Mouse (Mus musculus): Measurements from ENCODE around the gene Arhgef15. TPM values are rescaled to one million over a fixed set of nuclear protein-coding genes. Genes with fewer than 3 reads are reported as not detected.

Gene Arhgef15
- polyA plus RNA-seq, 1 experiment, result 1.4 TPM

GRCm38 (mm10) chr11:68933885-68934507, 23.3 kb downstream of the Arhgef15 start:
- H3K27ac ChIP-seq (ENCODE audit: insufficient read depth, low read length), result no peak overlapping the region
- no peak overlapping the region for H3K4me3 ChIP-seq (ENCODE audit: insufficient read depth, low read length)
- H3K4me1 ChIP-seq (ENCODE audit: control insufficient read depth, insufficient read depth, low read length), result no peaks in the 10 kb centered on the region
- TF ChIP-seq POLR2A (IDR thresholded peaks at IDR 0.05; ENCODE audit: low read depth, low read length) (no peak), CTCF (IDR thresholded peaks at IDR 0.05; ENCODE audit: borderline replicate concordance, insufficient read depth, low read length) (no peak)

DNA sequence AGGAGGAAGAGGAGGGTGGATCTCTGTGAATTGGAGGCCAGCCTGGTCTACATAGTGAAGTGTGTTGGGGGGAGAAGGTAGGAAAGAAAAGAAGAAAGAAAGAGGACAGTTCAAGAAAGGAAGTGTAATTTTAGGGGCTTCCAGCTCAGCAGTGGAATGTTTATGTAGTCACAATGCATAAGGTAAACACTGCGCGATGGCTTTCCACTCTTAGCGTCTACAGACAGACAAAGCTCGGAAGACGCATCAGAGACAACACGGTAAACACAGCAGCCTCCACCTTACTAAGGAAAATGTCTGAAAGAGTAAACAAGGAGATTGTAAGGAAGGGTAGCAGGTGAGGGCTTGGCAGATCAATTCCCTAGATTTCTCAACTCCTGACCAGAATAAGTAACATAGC, 27.3 kb downstream of the Arhgef15 start:
- Histone ChIP-seq H3K4me1 (ENCODE audit: control insufficient read depth, insufficient read depth, low read length) (no peaks in the 10 kb centered on the region), H3K27ac (ENCODE audit: insufficient read depth, low read length) (no peak overlapping the region), H3K4me3 (ENCODE audit: insufficient read depth, low read length) (no peak overlapping the region)
- TF ChIP-seq POLR2A (IDR thresholded peaks at IDR 0.05; ENCODE audit: low read depth, low read length), result no peak
- TF ChIP-seq CTCF (IDR thresholded peaks at IDR 0.05; ENCODE audit: borderline replicate concordance, insufficient read depth, low read length), result no peak

DNA sequence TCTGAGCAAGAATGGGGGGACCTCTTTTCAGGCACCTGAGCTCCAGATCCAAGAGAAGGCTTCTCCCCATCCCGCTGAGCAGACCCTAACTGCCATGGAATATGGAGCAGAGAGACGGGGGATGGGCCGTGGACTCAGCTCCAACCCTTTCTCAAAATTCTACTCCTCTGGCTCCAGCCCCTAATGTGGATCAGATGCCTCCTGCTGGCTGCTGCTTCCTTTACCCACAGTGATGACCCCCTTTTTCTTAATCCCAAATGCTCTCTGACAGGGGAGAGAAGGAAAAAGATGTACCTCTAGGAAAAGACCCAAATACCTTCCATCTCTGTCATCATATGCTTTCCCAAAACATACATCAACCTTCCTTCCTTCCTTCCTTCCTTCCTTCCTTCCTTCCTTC, 30.3 kb downstream of the Arhgef15 start, which contains the start of gene Odf4:
Gene Odf4, minus strand, starts transcription at position 101 of the 400 bp plus-strand sequence.
- Histone ChIP-seq H3K4me1 (ENCODE audit: control insufficient read depth, insufficient read depth, low read length) (no peaks in the 10 kb centered on the region), H3K27ac (ENCODE audit: insufficient read depth, low read length) (no peak within 1 kb of the TSS), H3K4me3 (ENCODE audit: insufficient read depth, low read length) (no peak within 1 kb of the TSS)
- TF ChIP-seq POLR2A (IDR thresholded peaks at IDR 0.05; ENCODE audit: low read depth, low read length) (no peak), CTCF (IDR thresholded peaks at IDR 0.05; ENCODE audit: borderline replicate concordance, insufficient read depth, low read length) (no peak)

- TF ChIP-seq CTCF (IDR thresholded peaks at IDR 0.05; ENCODE audit: borderline replicate concordance, insufficient read depth, low read length), result no peak
- no peak for TF ChIP-seq POLR2A (IDR thresholded peaks at IDR 0.05; ENCODE audit: low read depth, low read length)
- H3K27ac ChIP-seq (ENCODE audit: insufficient read depth, low read length), result no peak overlapping the region
- no peak overlapping the region for H3K4me3 ChIP-seq (ENCODE audit: insufficient read depth, low read length)
- no peaks in the 10 kb centered on the region for H3K4me1 ChIP-seq (ENCODE audit: control insufficient read depth, insufficient read depth, low read length)
These were observed 32.5 kb downstream of the Arhgef15 start for GRCm38 (mm10) chr11:68924749-68925148.

DNA sequence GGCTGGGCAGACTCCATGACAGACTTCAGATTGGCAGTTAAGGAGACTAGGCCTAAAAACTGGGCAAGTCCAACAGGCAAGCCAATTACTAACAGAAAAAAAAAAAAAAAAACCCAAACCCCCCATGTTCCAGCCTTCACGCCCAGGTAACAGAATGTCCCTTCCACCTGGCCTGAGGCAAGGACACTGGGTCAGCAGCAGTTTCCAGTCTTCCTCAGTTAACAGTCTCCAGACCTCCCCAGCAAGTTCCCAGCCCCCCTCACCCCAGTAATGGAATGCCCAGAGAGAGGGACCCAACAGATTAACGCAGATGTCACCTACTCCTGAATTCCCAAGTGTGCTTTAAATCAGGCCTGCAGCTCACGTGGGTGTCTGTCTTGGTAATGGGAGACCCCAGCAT, 34.1 kb downstream of the Arhgef15 start:
- no peaks in the 10 kb centered on the region for H3K4me1 ChIP-seq (ENCODE audit: control insufficient read depth, insufficient read depth, low read length)
- H3K27ac ChIP-seq (ENCODE audit: insufficient read depth, low read length), result no peak overlapping the region
- TF ChIP-seq POLR2A (IDR thresholded peaks at IDR 0.05; ENCODE audit: low read depth, low read length) (no peak), CTCF (IDR thresholded peaks at IDR 0.05; ENCODE audit: borderline replicate concordance, insufficient read depth, low read length) (no peak)
- no peak overlapping the region for H3K4me3 ChIP-seq (ENCODE audit: insufficient read depth, low read length)

DNA sequence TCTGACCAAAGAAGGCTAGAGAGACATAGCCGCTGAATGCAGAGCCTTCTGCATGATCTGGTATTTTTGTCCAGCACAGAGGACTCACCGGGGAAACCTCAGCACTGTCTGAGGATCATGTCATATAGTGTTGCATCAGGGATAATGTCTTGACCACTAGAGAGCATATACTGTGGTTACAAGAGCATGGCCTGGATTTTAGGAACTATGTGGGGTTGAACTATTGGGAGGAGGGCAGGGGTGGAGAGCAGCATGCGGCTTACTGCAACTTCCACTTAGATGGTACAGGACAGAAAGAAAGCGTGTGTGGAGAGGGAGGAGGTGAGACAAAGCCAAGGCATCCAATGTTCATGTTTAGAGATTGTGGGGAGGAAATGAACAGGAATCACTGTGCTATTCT, 42.7 kb downstream of the Arhgef15 start:
- TF ChIP-seq POLR2A (IDR thresholded peaks at IDR 0.05; ENCODE audit: low read depth, low read length) (no peak), CTCF (IDR thresholded peaks at IDR 0.05; ENCODE audit: borderline replicate concordance, insufficient read depth, low read length) (no peak)
- no peaks in the 10 kb centered on the region; the same call in 1 of the 2 replicates for H3K4me1 ChIP-seq (ENCODE audit: control insufficient read depth, insufficient read depth, low read length)
- H3K27ac ChIP-seq (ENCODE audit: insufficient read depth, low read length), result no peak overlapping the region
- no peak overlapping the region for H3K4me3 ChIP-seq (ENCODE audit: insufficient read depth, low read length)

DNA sequence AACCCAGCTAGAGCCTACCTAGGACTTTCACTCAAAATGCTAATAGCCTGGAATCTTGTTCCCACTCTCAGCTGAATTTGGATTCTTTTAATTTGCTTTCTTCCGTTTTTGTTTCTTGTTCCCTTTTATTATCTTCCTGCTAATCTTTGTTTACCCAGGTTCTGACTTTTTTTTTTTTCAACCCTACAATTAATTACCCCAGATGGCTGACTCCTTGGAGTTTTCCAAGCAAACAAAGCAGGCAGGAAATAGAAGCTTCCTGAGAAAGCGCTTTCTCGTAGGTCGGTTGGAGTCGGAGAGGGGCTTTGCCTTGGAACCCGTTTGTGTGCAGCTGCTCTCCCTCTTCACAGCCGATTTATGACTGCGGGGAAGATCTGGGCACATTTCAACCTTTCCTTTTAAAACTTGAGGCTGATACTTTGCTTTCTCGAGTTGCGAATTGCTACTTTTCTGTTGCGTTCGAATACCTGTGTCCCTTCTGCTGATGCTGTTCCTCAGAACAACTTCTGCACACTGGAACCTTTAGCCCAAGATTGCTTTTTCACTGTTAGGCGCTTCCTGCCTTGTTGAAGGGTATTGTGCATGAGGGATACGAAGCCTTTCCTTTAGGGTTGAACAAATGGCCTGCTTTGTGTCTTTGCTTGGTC, 45.6 kb downstream of the Arhgef15 start:
- no peak for TF ChIP-seq POLR2A (IDR thresholded peaks at IDR 0.05; ENCODE audit: low read depth, low read length)
- TF ChIP-seq CTCF (IDR thresholded peaks at IDR 0.05; ENCODE audit: borderline replicate concordance, insufficient read depth, low read length), result no peak
- H3K27ac ChIP-seq (ENCODE audit: insufficient read depth, low read length), result no peak overlapping the region
- no peak overlapping the region for H3K4me3 ChIP-seq (ENCODE audit: insufficient read depth, low read length)
- H3K4me1 ChIP-seq (ENCODE audit: control insufficient read depth, insufficient read depth, low read length), result peaks cover under 1% of the 10 kb centered on the region; the same call in 1 of the 2 replicates

DNA sequence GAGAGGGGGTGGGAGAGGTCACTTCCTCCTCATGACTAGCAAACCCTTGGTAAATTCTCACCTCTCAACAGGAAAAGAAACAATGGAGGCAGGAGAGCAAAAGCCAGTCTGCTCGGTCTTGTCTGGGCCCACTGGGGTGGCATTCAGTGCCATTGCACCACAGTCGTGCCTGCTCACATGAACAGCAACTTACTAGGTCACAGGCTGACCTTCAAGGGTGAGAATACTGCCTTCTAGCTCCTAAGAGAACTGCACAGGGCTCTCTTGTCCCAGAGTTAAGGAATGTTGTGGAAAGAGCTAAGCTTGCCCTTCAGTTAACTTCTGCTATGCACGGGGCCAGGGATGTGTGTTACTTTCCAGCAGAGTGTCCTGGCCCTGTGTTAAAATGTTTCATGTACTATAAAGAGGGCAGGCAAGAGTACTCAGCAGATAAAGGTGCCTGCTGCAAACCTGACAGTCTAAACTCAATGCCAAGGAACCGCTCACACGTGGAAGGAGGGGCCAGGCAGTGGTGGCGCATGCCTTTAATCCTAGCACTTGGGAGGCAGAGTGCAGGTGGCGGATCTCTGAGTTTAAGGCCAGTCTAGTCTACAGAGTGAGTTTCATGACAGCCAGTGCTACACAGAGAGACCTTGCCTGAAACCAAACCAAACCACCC, 48.3 kb downstream of the Arhgef15 start:
- Histone ChIP-seq H3K4me1 (ENCODE audit: control insufficient read depth, insufficient read depth, low read length) (peaks cover 5% of the 10 kb centered on the region), H3K4me3 (ENCODE audit: insufficient read depth, low read length) (no peak overlapping the region), H3K27ac (ENCODE audit: insufficient read depth, low read length) (no peak overlapping the region)
- no peak for TF ChIP-seq POLR2A (IDR thresholded peaks at IDR 0.05; ENCODE audit: low read depth, low read length)
- no peak for TF ChIP-seq CTCF (IDR thresholded peaks at IDR 0.05; ENCODE audit: borderline replicate concordance, insufficient read depth, low read length)

GRCm38 (mm10) chr11:68907251-68907650, 50.0 kb downstream of the Arhgef15 start:
- TF ChIP-seq CTCF (IDR thresholded peaks at IDR 0.05; ENCODE audit: borderline replicate concordance, insufficient read depth, low read length) (no peak), POLR2A (IDR thresholded peaks at IDR 0.05; ENCODE audit: low read depth, low read length) (no peak)
- H3K27ac ChIP-seq (ENCODE audit: insufficient read depth, low read length), result no peak overlapping the region
- H3K4me3 ChIP-seq (ENCODE audit: insufficient read depth, low read length), result no peak overlapping the region
- H3K4me1 ChIP-seq (ENCODE audit: control insufficient read depth, insufficient read depth, low read length), result peaks cover 5% of the 10 kb centered on the region

DNA sequence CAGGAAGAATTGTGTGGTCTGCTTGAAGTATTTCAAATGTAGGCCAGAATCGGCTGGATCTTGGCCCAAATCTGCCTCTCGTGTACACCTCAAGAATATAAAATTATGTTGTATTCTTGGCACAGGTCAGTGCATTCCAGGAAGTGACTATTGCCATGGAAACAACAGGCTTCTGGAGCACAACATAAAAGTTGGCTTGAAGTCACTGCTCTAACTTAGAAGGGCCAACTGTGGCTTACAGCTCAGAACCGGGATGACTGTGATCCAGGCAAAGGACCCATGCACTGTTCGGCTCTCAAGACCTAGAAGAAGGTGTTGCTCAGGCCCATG, 50.9 kb downstream of the Arhgef15 start:
- H3K4me3 ChIP-seq (ENCODE audit: insufficient read depth, low read length), result no peak overlapping the region
- H3K4me1 ChIP-seq (ENCODE audit: control insufficient read depth, insufficient read depth, low read length), result peaks cover 5% of the 10 kb centered on the region
- no peak overlapping the region for H3K27ac ChIP-seq (ENCODE audit: insufficient read depth, low read length)
- no peak for TF ChIP-seq CTCF (IDR thresholded peaks at IDR 0.05; ENCODE audit: borderline replicate concordance, insufficient read depth, low read length)
- TF ChIP-seq POLR2A (IDR thresholded peaks at IDR 0.05; ENCODE audit: low read depth, low read length), result peak; percentile 8; the same call in 1 of the 2 replicates

Measured in embryonic fibroblast, embryonic 13.5 days (primary cell).